Mouse (Mus musculus) stomach, postnatal 0 days (tissue): ENCODE data around the gene Polr2h. TPM values are rescaled to one million over a fixed set of nuclear protein-coding genes. Genes with fewer than 3 reads are reported as not detected.
A peak's percentile ranks its signal among the peaks of the same experiment; 100 is the strongest.

Experiments
- ATAC-seq: fragments of 200-750 bp; cut with Nextera tagmentation; 2 replicates; pipeline ENCODE4 v1.8.0; 2017; ENCODE audit not compliant: low FRiP score, low TSS enrichment
- DNase-seq: peaks from one replicate; pipeline ENCODE4 v3.0.0-alpha.2; 2016; ENCODE audit warnings: low spot score
- H3K27ac ChIP-seq: fragments of 300-500 bp; sonication (generic); replicated peaks from 2 replicates; pipeline ENCODE4 v1.5.1; 2014; ENCODE audit warnings: mild to moderate bottlenecking, control low read depth
- H3K27me3 ChIP-seq: fragments of 300-500 bp; sonication (generic); 2 replicates; pipeline ENCODE4 v1.6.1; 2014; ENCODE audit warnings: low read length; ENCODE audit not compliant: control insufficient read depth, insufficient read depth
- H3K36me3 ChIP-seq: fragments of 300-500 bp; sonication (generic); 2 replicates; pipeline ENCODE4 v1.6.1; 2014; ENCODE audit warnings: low read length, mixed read lengths; ENCODE audit not compliant: control insufficient read depth, insufficient read depth
- H3K4me1 ChIP-seq: fragments of 300-500 bp; sonication (generic); replicated peaks from 2 replicates; pipeline ENCODE4 v1.6.1; 2014; ENCODE audit warnings: antibody characterized with exemption; ENCODE audit not compliant: control insufficient read depth, insufficient read depth
- H3K4me2 ChIP-seq: fragments of 300-500 bp; sonication (generic); replicated peaks from 2 replicates; pipeline ENCODE4 v1.6.1; 2014; ENCODE audit warnings: low read depth, mild to moderate bottlenecking, control low read depth, moderate library complexity
- H3K4me3 ChIP-seq: fragments of 300-500 bp; sonication (generic); 2 replicates; pipeline ENCODE4 v1.5.1; 2014; ENCODE audit warnings: low read depth, low read length, control low read depth
- H3K9ac ChIP-seq: fragments of 300-500 bp; sonication (generic); 2 replicates; pipeline ENCODE4 v1.6.1; 2014; ENCODE audit warnings: mild to moderate bottlenecking, low read length, control low read depth, mixed read lengths
- H3K9me3 ChIP-seq: fragments of 300-500 bp; sonication (generic); 2 replicates; pipeline ENCODE4 v1.6.1; 2016; ENCODE audit warnings: low read length; ENCODE audit not compliant: control insufficient read depth
- CTCF ChIP-seq: IDR thresholded peaks from 2 replicates; pipeline ENCODE4 v1.5.1; 2016; ENCODE audit warnings: antibody characterized with exemption, low read depth, mild to moderate bottlenecking, moderate library complexity
- EP300 ChIP-seq: optimal IDR thresholded peaks from 2 replicates; pipeline ENCODE3; 2016; ENCODE audit warnings: antibody characterized with exemption
- WGBS: fragments of 180-500 bp; shearing (Covaris S2); extraction: QIAGEN DNeasy Blood & Tissue Kit; methylation state at CpG from one replicate; pipeline ENCODE4 v1.1.7; 2014; 5-methylcytosine and 5-hydroxymethylcytosine counted together
- polyA plus RNA-seq: library from polyadenylated mRNA; unstranded; fragments of >200 nt; fragmentation: Nextera tagmentation; extraction: Ambion mirVana; gene quantifications from 2 replicates; pipeline ENCODE4 v1.2.1, GENCODE M21; 2015

The Polr2h gene
- polyA plus RNA-seq, 1 experiment from 2014 or later: 60.4 TPM

DNA sequence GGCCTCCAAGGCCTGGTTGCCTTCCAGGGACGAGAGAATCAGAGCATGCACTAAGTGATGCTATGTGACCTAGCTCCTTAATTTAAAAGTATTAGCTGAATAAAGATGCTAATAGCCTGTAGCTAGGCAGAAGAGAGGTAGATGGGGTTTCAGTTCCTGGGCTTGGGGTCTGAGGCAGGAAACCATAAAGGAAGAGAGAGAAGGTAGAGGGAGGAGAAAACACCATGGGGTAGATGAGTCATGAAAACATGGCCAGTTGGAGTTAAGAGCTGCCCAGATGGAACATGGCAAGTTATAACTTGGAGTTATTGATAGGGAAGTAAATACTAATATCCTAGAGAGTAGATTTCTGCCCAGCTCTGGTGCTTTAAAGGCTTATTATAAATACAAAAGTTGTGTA is 39.9 kb downstream of the Polr2h start:
- H3K27me3 ChIP-seq: no peaks in the 10 kb centered on the region
- no peak for ATAC-seq
- H3K4me3 ChIP-seq: no peak overlapping the region
- no peaks in the 10 kb centered on the region for H3K4me1 ChIP-seq
- H3K9ac ChIP-seq: no peak overlapping the region
- 66% methylated on average over 1 of the region's 1 CpGs for WGBS
- no peaks in the 10 kb centered on the region for H3K9me3 ChIP-seq
- no peaks in the 10 kb centered on the region for H3K36me3 ChIP-seq
- no peak for DNase-seq
- H3K4me2 ChIP-seq: no peak overlapping the region
- H3K27ac ChIP-seq: no peak overlapping the region
- TF ChIP-seq CTCF (no peak), EP300 (no peak)

DNA sequence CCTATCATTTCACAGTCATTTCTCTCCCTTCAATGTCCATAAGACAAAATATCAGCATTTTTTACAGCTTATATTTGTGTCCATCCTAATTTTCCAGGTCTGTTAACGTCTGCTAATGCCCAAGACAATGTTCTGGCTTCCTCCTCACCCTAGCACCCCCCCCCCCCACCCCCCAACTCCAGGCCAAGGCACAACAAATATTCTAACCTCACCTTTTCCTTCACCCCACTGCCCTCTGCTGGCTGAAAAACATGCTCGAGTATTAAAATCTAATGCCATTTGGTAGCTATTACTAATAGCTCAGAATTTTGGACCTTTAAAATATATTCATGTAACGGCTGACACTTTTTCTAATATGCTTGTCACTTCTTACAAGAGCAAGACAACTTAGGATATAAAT is 44.2 kb downstream of the Polr2h start:
- Histone ChIP-seq H3K27ac (no peak overlapping the region), H3K27me3 (no peaks in the 10 kb centered on the region), H3K4me1 (no peaks in the 10 kb centered on the region), H3K36me3 (no peaks in the 10 kb centered on the region), H3K4me2 (no peak overlapping the region), H3K9ac (no peak overlapping the region), H3K4me3 (no peak overlapping the region), H3K9me3 (no peaks in the 10 kb centered on the region)
- TF ChIP-seq CTCF (peak; percentile 77), EP300 (no peak)
- 9% methylated on average over 3 of the region's 3 CpGs for WGBS
- ATAC-seq (no peak), DNase-seq (peak; percentile 55)

- TF ChIP-seq CTCF: peak; percentile 71
- TF ChIP-seq EP300: no peak
- 51% methylated on average over 9 of the region's 9 CpGs for WGBS
Measured at GRCm38 (mm10) chr16:20765244-20765643, 47.8 kb downstream of the Polr2h start.

More at GRCm38 (mm10) chr16:20765244-20765643, 47.8 kb downstream of the Polr2h start:
- ATAC-seq (0 out of 2 replicates have a peak, but pooled peaks have one; percentile 29), DNase-seq (peak; percentile 46)
- no peaks in the 10 kb centered on the region for H3K9me3 ChIP-seq
- no peak overlapping the region for H3K9ac ChIP-seq
- no peaks in the 10 kb centered on the region for H3K36me3 ChIP-seq
- H3K27me3 ChIP-seq: no peaks in the 10 kb centered on the region
- no peak overlapping the region for H3K27ac ChIP-seq
- H3K4me3 ChIP-seq: no peak overlapping the region
- H3K4me1 ChIP-seq: no peaks in the 10 kb centered on the region
- H3K4me2 ChIP-seq: no peak overlapping the region

Other genes starting within 250 kb of the Polr2h start
- 58.2 and 58.7 TPM in 2 replicates for gene Eif2b5, start 218.8 kb upstream of the Polr2h start, polyA plus RNA-seq
- gene Dvl3, start 200.7 kb upstream of the Polr2h start, polyA plus RNA-seq: 8.7 and 10.0 TPM in 2 replicates
- 332 and 349 TPM in 2 replicates for gene Ap2m1, start 182.2 kb upstream of the Polr2h start, polyA plus RNA-seq
- 31.0 and 33.0 TPM in 2 replicates for gene Abcf3, start 169.1 kb upstream of the Polr2h start, polyA plus RNA-seq
- gene Vwa5b2, start 128.2 kb upstream of the Polr2h start, polyA plus RNA-seq: 1.3 and 2.1 TPM in 2 replicates
- 19.2 and 21.4 TPM in 2 replicates for gene Eef1akmt4, start 106.1 kb upstream of the Polr2h start, polyA plus RNA-seq
- gene Gm49333, start 106.1 kb upstream of the Polr2h start, polyA plus RNA-seq: not detected in 2 replicates
- gene Alg3, start 105.9 kb upstream of the Polr2h start, polyA plus RNA-seq: 24.5 and 25.8 TPM in 2 replicates
- 0.74 and 1.2 TPM in 2 replicates for gene Camk2n2, start 96.4 kb upstream of the Polr2h start, polyA plus RNA-seq
- 0.61 and 0.89 TPM in 2 replicates for gene Ece2, start 87.8 kb upstream of the Polr2h start, polyA plus RNA-seq
- gene Psmd2, start 66.0 kb upstream of the Polr2h start, polyA plus RNA-seq: 172 and 177 TPM in 2 replicates
- 83.8 and 86.1 TPM in 2 replicates for gene Eif4g1, start 49.4 kb upstream of the Polr2h start, polyA plus RNA-seq
- gene Fam131a, start 24.4 kb upstream of the Polr2h start, polyA plus RNA-seq: 6.7 and 7.0 TPM in 2 replicates
- 8.4 and 10.7 TPM in 2 replicates for gene Clcn2, start 81 bp downstream of the Polr2h start, polyA plus RNA-seq
- 2.9 and 3.9 TPM in 2 replicates for gene Chrd, start 15.5 kb downstream of the Polr2h start, polyA plus RNA-seq
- gene Thpo, start 16.8 kb downstream of the Polr2h start, polyA plus RNA-seq: 0.40 and 0.42 TPM in 2 replicates